Mouse (Mus musculus): ENCODE data around the gene Npb.

DNA sequence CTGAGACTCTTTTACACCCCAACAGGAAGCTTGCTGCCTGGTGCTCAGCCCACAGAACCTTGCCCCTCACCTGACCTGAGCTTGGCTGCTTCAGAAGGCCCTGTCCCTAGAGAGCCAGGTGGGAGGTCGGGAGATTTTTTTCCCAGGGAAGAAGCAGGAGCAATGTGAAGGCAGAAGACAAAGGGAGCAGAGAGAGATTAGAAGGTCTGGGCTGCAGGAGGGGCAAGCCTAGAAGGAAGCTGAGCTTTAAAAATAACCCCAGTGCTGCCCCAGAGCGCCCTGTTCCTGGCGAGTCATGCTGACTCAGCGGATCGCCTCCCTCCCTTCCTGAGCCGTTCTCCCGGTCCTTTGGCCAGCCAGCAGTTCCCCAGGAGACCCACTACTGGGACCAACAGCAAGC lies 21.6 kb downstream of the Npb start:
- no peak for TF ChIP-seq POLR2A (IDR thresholded peaks at IDR 0.05; ENCODE audit: borderline replicate concordance, control insufficient read depth, low read depth, low read length)
- no peak for TF ChIP-seq CTCF (IDR thresholded peaks at IDR 0.05; ENCODE audit: control insufficient read depth, insufficient read depth, low read length)
